Mouse (Mus musculus): Measurements from ENCODE around the gene A630076J17Rik. TPM values are rescaled to one million over a fixed set of nuclear protein-coding genes. Genes with fewer than 3 reads are reported as not detected.

Gene A630076J17Rik
- total RNA-seq, 2 experiments from 2014 or later, result not detected

DNA sequence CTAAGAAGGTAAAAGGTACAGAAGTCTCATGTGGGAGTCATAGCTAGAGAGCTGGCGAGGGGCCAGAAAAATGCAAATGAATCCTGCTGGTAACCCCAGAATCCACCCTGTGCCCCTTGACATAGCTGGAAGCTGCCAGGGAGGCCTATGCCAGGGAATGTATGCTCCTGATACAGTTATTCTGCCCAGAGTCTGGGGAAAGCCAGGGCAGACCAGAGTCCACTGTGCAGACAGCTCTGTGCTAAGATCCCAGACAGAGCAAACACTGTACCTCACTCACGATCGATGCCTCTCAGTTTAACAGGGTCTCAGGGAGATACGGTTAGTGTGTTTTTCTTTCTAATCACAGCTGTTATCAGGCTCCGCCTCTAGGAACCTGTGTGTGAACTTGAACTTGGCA lies 592 bp upstream of the A630076J17Rik start:
- DNase-seq, result peak; percentile 17 to 24

GRCm38 (mm10) chr3:107231202-107231601 lies 788 bp downstream of the A630076J17Rik start:
- no peak for DNase-seq

- DNase-seq, result peak; percentile 81 to 95
Observed at GRCm38 (mm10) chr3:107233351-107233813, 3.0 kb downstream of the A630076J17Rik start.

DNA sequence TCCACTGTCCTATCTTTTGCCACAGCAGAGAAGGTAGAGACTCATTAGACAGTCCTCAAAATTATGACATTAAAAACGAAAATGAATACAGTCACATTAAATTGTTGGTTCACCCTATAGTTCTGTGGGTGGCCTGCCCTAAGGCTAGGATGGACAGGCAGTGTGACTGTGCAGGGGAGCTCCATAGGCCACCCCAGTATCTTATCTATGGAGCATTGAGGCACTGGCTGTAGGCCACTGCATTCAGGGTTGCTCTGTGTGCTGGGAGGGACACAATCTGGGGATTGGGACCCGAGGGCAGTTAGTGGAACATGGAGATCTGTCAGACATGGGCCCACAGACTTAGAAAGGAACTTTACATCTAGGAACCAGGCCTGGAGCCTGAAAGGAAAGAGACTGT lies 3.5 kb downstream of the A630076J17Rik start:
- no peak for DNase-seq

DNA sequence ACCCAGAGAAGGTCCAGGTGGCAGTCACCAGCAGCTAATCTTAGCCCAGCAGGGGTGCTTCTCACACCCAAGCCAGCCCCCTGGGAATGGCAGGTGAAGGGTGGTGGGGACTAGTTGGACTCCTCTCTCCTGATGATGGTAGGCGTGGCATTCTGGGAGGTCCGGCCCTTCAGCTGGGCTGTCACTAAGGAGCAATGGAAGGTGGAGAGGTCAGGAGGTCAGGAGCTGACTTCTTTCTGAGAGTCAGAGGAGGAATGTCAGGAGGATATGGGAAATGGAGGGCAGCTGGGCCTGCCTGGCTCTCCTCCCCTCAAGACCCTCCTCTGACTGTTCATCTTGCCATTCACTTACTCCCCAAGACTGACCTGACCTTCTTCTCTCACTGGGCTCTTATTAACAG lies 7.6 kb downstream of the A630076J17Rik start:
- DNase-seq, result no peak

- DNase-seq, result no peak
Observed at GRCm38 (mm10) chr3:107238471-107238980, 8.1 kb downstream of the A630076J17Rik start.

- DNase-seq, result no peak
Observed at GRCm38 (mm10) chr3:107239607-107240006, 9.2 kb downstream of the A630076J17Rik start, which contains the start of gene Prok1. Gene Prok1 (minus strand): TSS chr3:107239707.

DNA sequence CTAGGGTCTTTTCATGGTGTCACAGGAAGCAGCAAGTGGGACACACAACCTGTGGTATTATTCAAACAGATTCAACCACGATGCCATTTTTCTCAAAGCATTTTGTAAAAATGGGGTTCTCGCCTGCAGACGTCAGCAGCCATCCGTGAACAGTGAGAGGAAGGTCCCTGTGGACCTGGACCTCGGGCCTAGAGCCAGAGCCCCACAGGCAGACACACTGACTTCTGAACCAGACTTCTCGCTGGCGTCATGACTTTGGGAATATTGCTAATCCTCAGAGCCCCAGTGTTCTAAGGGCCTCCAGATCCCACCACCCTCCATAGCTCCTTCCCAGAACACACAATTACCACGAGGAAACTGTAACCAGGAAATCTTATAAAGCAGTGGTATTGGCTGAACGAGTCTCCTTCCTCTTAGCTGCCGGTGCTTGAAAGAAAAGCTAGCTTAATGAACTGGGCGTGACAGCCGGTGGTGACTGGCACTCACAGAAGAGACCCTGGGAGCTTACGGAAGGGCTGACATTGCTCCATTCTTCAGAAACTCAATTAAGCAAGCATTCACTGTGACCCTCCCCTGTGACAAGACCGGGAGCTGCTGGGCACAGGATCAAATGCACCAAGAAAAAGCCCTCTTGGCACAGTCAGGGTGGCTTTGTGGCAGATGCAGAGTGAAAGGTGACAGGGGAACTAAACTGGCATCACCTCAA lies 11.1 kb downstream of the A630076J17Rik start:
- no peak for DNase-seq

DNA sequence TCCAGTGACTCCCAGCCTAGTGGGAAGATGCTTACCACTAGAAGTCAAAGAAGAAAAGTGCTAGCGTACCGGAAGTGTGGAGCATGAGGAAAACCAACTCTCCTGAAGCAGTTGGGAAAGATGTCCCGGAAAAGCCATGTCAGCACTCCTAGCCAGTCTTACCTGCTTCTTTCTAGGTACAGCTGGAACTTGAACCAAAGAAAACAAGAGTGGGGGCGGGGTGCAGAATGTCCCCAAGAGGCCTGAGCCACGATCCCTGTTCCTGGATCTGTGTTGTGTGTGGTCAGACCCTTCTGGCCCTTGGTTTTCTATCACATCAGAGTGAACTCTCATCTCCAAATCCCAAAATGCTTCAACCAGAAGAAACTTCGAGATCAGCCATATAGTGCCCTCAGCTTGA lies 16.5 kb downstream of the A630076J17Rik start:
- DNase-seq, result no peak

DNA sequence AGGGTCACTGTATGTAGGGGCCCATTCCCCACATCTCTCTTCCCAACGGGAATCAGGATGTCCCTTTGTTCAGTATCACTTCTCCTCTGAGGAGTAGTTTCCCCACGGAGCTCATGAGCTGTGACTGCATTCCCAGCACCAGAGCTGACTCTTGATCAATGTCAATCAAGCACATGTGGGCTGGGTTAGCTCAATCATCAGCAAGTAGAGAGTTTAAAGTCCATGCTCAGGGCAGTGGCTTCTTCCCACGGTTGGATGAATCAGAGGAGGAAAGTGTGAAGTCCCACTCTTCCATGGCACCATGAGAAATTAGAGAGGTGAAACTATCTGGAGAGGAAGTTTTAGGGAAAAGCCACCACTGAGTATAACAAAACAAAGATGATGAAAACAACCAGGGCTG lies 18.6 kb downstream of the A630076J17Rik start:
- no peak for DNase-seq

GRCm38 (mm10) chr3:107250320-107250719 lies 19.9 kb downstream of the A630076J17Rik start:
- no peak for DNase-seq

GRCm38 (mm10) chr3:107252035-107252434 lies 21.6 kb downstream of the A630076J17Rik start:
- peak in 1 of 2 experiments; percentile 58 for DNase-seq

DNA sequence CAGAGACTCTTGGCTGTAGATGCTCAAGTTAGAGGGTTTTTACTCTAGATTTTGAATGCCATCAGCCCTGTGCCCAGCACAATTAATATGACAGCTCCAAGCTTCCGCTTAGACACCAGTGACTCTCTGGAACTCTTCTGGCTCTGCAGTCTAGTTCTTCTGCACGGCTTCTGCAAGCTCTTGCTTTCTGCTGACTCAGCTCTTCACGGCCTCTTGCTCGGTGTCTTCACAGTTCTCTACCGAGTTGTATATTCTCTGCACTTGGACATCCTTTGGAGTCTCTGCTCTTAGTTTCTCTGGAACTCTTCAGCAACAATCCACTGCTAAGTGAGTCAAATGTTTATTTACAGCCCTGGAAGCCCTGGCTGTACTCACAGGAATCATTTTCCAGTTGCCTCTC lies 23.5 kb downstream of the A630076J17Rik start:
- no peak for DNase-seq

DNA sequence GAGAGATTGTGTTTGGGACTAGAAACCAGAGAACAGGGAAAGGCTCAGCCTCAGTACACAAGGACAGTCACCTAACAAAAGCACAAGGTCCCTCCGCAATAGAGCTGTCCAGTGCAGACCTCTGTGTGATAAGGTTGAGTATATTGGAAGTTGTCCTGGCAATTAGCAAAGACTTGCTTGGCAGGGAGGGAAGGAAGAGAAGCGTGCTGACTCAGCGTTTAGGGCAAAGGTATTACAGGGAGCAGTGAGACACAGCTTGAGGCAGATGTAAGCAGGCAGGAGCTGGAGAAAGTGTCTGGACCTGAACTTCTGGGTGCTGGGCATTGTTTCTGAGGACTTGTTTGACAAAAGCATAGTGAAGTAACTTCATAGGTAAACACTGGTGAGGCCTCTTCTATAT lies 25.6 kb downstream of the A630076J17Rik start:
- DNase-seq, result no peak

DNA sequence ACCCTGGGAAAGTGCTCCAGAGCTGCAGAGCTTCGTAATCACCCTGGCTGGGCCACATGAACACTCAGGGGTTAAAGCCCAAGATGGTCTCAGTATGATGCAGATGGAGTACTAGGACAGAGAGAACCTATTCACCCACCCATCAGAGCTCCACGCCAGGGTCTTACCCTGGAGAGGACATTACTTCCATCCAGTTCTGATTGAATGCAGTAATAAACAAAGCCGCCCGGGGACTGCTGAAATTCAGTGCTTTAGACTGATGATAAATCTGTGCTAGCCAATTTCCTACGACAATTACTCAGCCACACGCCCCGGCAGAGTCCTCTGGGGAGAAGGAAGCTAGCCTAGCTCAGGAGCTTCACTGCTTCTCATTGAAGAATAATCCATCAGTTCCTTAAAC lies 26.3 kb downstream of the A630076J17Rik start:
- no peak for DNase-seq

DNA sequence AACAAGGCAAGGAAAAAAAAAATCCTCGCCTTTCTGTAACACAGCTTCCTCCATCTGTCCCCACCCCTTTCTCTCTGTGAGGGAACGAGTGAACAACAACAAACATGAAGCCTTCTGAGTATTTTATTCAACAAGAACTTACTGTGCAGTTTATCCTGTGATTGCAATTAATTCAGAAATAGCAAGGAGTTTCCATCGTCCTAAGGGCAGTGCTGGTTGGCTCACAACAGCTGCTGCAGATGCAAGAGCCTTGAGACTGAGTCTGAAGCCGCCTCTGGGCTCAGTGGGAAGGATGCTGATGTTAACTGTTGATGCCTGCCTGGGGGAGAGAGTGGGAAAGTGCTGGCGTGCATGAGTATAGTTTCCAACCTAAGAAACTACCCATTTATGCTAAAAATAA lies 27.5 kb downstream of the A630076J17Rik start:
- no peak for DNase-seq

DNA sequence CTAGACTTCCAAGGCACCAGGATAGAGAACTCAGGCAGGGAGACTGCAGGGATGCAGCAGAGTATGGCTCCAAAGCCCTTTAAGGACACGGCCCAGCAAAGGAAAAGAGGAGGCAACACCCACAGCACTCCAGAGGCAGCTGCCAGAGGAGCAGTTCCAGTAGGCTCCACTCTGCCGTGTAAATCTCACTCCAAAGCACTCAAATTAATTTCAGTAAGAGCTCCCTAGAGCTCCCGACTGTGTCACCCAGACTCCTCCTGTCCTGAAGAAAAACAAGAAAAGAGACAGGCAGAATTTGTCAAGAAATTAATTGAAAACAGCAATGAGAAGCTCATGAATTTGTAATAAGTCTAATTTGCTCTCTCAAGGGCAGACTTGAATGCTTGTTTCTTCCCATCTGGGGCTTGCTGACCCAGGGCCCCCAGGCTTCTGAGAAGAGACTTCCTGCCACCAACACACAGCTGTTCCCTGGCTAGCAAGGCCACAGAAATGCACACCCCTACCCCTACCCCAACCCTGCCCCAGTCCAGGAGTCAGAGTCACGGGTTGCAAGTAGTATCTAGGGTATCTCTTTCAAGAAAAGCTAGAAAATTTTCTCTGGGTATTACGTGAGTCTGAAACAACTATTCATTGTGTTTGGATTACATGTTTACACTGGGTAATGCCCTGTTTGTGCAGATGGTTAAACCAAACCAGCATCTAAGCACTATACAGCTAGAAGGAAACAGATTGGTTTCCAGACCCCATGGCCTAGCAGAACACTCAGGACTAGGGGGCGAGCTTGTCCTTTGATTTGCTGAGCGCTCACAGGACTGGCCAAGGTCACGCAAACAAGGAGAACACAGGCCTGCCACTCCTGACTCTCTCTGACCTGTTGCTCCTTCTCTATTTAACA lies 30.8 kb downstream of the A630076J17Rik start:
- DNase-seq, result peak; percentile 52 to 55

DNA sequence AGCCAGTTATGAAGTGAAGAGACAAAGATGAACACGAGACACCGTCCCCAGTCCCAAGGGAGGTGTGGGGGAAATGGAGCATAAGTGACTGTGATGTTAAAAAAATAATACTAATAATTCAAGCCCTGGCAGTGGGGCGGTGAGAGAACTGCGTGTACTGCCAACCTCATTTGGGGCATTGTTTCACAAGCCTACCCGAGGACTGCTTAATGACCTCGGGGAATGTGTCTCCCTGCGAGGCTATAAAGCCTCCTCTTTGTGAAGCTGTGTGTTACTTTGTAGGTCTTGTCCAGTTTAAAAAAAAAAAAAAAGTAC lies 31.4 kb downstream of the A630076J17Rik start:
- DNase-seq, result peak in 1 of 2 experiments; percentile 49

- DNase-seq, result no peak
Observed at GRCm38 (mm10) chr3:107266814-107267345, 36.5 kb downstream of the A630076J17Rik start.

GRCm38 (mm10) chr3:107272433-107272832 lies 42.0 kb downstream of the A630076J17Rik start:
- DNase-seq, result no peak

- peak; percentile 68 to 80 for DNase-seq
Observed at GRCm38 (mm10) chr3:107273820-107274219, 43.4 kb downstream of the A630076J17Rik start.

GRCm38 (mm10) chr3:107275351-107275750 lies 44.9 kb downstream of the A630076J17Rik start:
- peak in 1 of 2 experiments; percentile 18 for DNase-seq

DNA sequence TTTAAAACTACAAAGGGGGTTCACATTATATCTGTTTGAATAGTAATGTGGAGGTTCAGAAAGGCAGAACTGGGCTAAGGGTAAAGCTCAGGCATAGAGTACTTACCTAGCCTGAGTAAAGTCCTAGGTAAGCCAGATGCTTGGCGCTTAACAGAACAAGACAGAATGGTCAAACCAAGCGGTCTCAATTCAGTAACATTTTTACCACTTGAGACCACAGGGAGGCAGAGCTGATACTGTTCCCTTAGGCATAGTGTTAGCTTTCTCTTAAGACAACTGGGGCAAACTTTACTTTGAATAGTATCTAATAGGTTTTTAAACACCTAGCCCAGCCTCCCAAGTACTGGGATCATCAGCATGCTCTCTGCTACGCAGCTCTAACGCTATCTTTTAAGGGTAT lies 45.6 kb downstream of the A630076J17Rik start:
- no peak for DNase-seq
